Mouse (Mus musculus) kidney, embryonic 15.5 days (tissue): ENCODE measurements around the gene Pdcd1lg2. TPM values are rescaled to one million over a fixed set of nuclear protein-coding genes. Genes with fewer than 3 reads are reported as not detected.

ENCODE experiments used
- ATAC-seq: fragments of 200-750 bp; cut with Nextera tagmentation; replicated peaks from 2 replicates; pipeline ENCODE4 v1.8.0; 2017; ENCODE audit warnings: moderate TSS enrichment; ENCODE audit not compliant: low FRiP score
- H3K27ac ChIP-seq: fragments of 300-500 bp; sonication (generic); 2 replicates; pipeline ENCODE4 v1.5.1; 2015; ENCODE audit warnings: mild to moderate bottlenecking, inconsistent platforms
- H3K27me3 ChIP-seq: fragments of 300-500 bp; sonication (generic); 2 replicates; pipeline ENCODE4 v1.6.1; 2015; ENCODE audit warnings: inconsistent platforms
- H3K36me3 ChIP-seq: fragments of 300-500 bp; sonication (generic); 2 replicates; pipeline ENCODE4 v1.6.1; 2015; ENCODE audit warnings: inconsistent platforms
- H3K4me1 ChIP-seq: fragments of 300-500 bp; sonication (generic); 2 replicates; pipeline ENCODE4 v1.6.1; 2015; ENCODE audit warnings: inconsistent platforms
- H3K4me2 ChIP-seq: fragments of 300-500 bp; sonication (generic); 2 replicates; pipeline ENCODE4 v1.6.1; 2015; ENCODE audit warnings: moderate library complexity, mild to moderate bottlenecking, inconsistent platforms
- H3K4me3 ChIP-seq: fragments of 300-500 bp; sonication (generic); replicated peaks from 2 replicates; pipeline ENCODE4 v1.5.1; 2015; ENCODE audit warnings: mild to moderate bottlenecking, inconsistent platforms
- H3K9ac ChIP-seq: fragments of 300-500 bp; sonication (generic); 2 replicates; pipeline ENCODE4 v1.6.1; 2015; ENCODE audit warnings: mild to moderate bottlenecking, inconsistent platforms
- H3K9me3 ChIP-seq: fragments of 300-500 bp; sonication (generic); replicated peaks from 2 replicates; pipeline ENCODE4 v1.6.1; 2016; ENCODE audit warnings: inconsistent platforms
- WGBS: fragments of 180-500 bp; shearing (Covaris S2); methylation state at CpG from one replicate; pipeline ENCODE4 v1.1.7; 2015; ENCODE audit warnings: mixed read lengths; 5-methylcytosine and 5-hydroxymethylcytosine counted together
- polyA plus RNA-seq: library from polyadenylated mRNA; unstranded; fragments of >200 nt; fragmentation: Nextera tagmentation; extraction: Ambion mirVana; gene quantifications from 2 replicates; pipeline ENCODE4 v1.2.1, GENCODE M21; 2015

Pdcd1lg2 gene
- polyA plus RNA-seq, 1 experiment from 2014 or later = not detected

- Histone ChIP-seq H3K9me3 (no peaks in the 10 kb centered on the region), H3K36me3 (no peaks in the 10 kb centered on the region), H3K9ac (no peak overlapping the region), H3K4me1 (no peaks in the 10 kb centered on the region), H3K4me3 (no peak overlapping the region), H3K4me2 (no peak overlapping the region), H3K27me3 (no peaks in the 10 kb centered on the region), H3K27ac (no peak overlapping the region)
- no peak for ATAC-seq
- 81% methylated on average over 3 of the region's 3 CpGs for WGBS
Observed at GRCm38 (mm10) chr19:29430516-29430915, 19.8 kb downstream of the Pdcd1lg2 start.

GRCm38 (mm10) chr19:29430953-29431352, 20.2 kb downstream of the Pdcd1lg2 start:
- H3K9ac ChIP-seq = no peak overlapping the region
- WGBS = 71% methylated on average over 3 of the region's 3 CpGs
- no peaks in the 10 kb centered on the region for H3K4me1 ChIP-seq
- H3K9me3 ChIP-seq = no peaks in the 10 kb centered on the region
- H3K27ac ChIP-seq = no peak overlapping the region
- no peaks in the 10 kb centered on the region for H3K36me3 ChIP-seq
- ATAC-seq = no peak
- H3K4me3 ChIP-seq = no peak overlapping the region
- no peak overlapping the region for H3K4me2 ChIP-seq
- H3K27me3 ChIP-seq = no peaks in the 10 kb centered on the region

- no peaks in the 10 kb centered on the region for H3K36me3 ChIP-seq
- H3K4me1 ChIP-seq = no peaks in the 10 kb centered on the region
- 85% methylated on average over 18 of the region's 18 CpGs for WGBS
- H3K9me3 ChIP-seq = no peaks in the 10 kb centered on the region
- no peak overlapping the region for H3K4me3 ChIP-seq
- no peak overlapping the region for H3K4me2 ChIP-seq
- no peak overlapping the region for H3K9ac ChIP-seq
- no peak overlapping the region for H3K27ac ChIP-seq
- no peaks in the 10 kb centered on the region for H3K27me3 ChIP-seq
- ATAC-seq = no peak
Observed at GRCm38 (mm10) chr19:29436793-29437479, 26.2 kb downstream of the Pdcd1lg2 start.

- Histone ChIP-seq H3K4me2 (no peak overlapping the region), H3K27me3 (no peaks in the 10 kb centered on the region), H3K36me3 (no peaks in the 10 kb centered on the region), H3K9ac (no peak overlapping the region), H3K4me3 (no peak overlapping the region), H3K27ac (no peak overlapping the region), H3K9me3 (no peaks in the 10 kb centered on the region), H3K4me1 (no peaks in the 10 kb centered on the region)
- no peak for ATAC-seq
- 96% methylated on average over 1 of the region's 1 CpGs for WGBS
Observed at GRCm38 (mm10) chr19:29437849-29438248, 27.1 kb downstream of the Pdcd1lg2 start.

GRCm38 (mm10) chr19:29439242-29439641, 28.5 kb downstream of the Pdcd1lg2 start:
- no peak for ATAC-seq
- Histone ChIP-seq H3K9ac (no peak overlapping the region), H3K4me3 (no peak overlapping the region), H3K4me1 (no peaks in the 10 kb centered on the region), H3K4me2 (no peak overlapping the region), H3K27ac (no peak overlapping the region), H3K36me3 (no peaks in the 10 kb centered on the region), H3K27me3 (no peaks in the 10 kb centered on the region), H3K9me3 (no peaks in the 10 kb centered on the region)
- 85% methylated on average over 3 of the region's 3 CpGs for WGBS

- Histone ChIP-seq H3K4me3 (no peak overlapping the region), H3K27me3 (no peaks in the 10 kb centered on the region), H3K4me2 (no peak overlapping the region), H3K9ac (no peak overlapping the region), H3K27ac (no peak overlapping the region), H3K36me3 (no peaks in the 10 kb centered on the region), H3K4me1 (no peaks in the 10 kb centered on the region), H3K9me3 (no peaks in the 10 kb centered on the region)
- WGBS = 87% methylated on average over 2 of the region's 2 CpGs
- ATAC-seq = no peak
Observed at GRCm38 (mm10) chr19:29442492-29442891, 31.8 kb downstream of the Pdcd1lg2 start.

GRCm38 (mm10) chr19:29444364-29444763, 33.6 kb downstream of the Pdcd1lg2 start:
- Histone ChIP-seq H3K36me3 (no peaks in the 10 kb centered on the region), H3K9ac (no peak overlapping the region), H3K4me3 (no peak overlapping the region), H3K27ac (no peak overlapping the region), H3K4me2 (no peak overlapping the region), H3K9me3 (no peaks in the 10 kb centered on the region), H3K27me3 (no peaks in the 10 kb centered on the region), H3K4me1 (no peaks in the 10 kb centered on the region)
- 88% methylated on average over 3 of the region's 3 CpGs for WGBS
- no peak for ATAC-seq

- no peaks in the 10 kb centered on the region for H3K36me3 ChIP-seq
- no peaks in the 10 kb centered on the region for H3K9me3 ChIP-seq
- no peaks in the 10 kb centered on the region for H3K4me1 ChIP-seq
- H3K4me2 ChIP-seq = no peak overlapping the region
- H3K27me3 ChIP-seq = no peaks in the 10 kb centered on the region
- no peak overlapping the region for H3K9ac ChIP-seq
- no peak overlapping the region for H3K4me3 ChIP-seq
- no peak for ATAC-seq
- no peak overlapping the region for H3K27ac ChIP-seq
- WGBS = 78% methylated on average over 1 of the region's 1 CpGs
Observed at GRCm38 (mm10) chr19:29448373-29448772, 37.7 kb downstream of the Pdcd1lg2 start.

- Histone ChIP-seq H3K4me1 (no peaks in the 10 kb centered on the region), H3K4me3 (no peak overlapping the region), H3K4me2 (no peak overlapping the region), H3K27me3 (no peaks in the 10 kb centered on the region), H3K9ac (no peak overlapping the region), H3K9me3 (no peaks in the 10 kb centered on the region), H3K27ac (no peak overlapping the region), H3K36me3 (no peaks in the 10 kb centered on the region)
- 77% methylated on average over 8 of the region's 8 CpGs for WGBS
- ATAC-seq = no peak
Observed at GRCm38 (mm10) chr19:29450376-29450775, 39.7 kb downstream of the Pdcd1lg2 start.

- Histone ChIP-seq H3K36me3 (no peaks in the 10 kb centered on the region), H3K9me3 (no peaks in the 10 kb centered on the region), H3K4me2 (no peak overlapping the region), H3K4me1 (no peaks in the 10 kb centered on the region), H3K4me3 (no peak overlapping the region), H3K27me3 (no peaks in the 10 kb centered on the region), H3K9ac (no peak overlapping the region), H3K27ac (no peak overlapping the region)
- ATAC-seq = no peak
- WGBS = 78% methylated on average over 10 of the region's 10 CpGs
Observed at GRCm38 (mm10) chr19:29454141-29454601, 43.5 kb downstream of the Pdcd1lg2 start.

- no peaks in the 10 kb centered on the region for H3K4me1 ChIP-seq
- H3K36me3 ChIP-seq = no peaks in the 10 kb centered on the region
- no peak overlapping the region for H3K4me2 ChIP-seq
- no peaks in the 10 kb centered on the region for H3K9me3 ChIP-seq
- H3K27ac ChIP-seq = no peak overlapping the region
- no peak for ATAC-seq
- WGBS = 89% methylated on average over 1 of the region's 1 CpGs
- H3K4me3 ChIP-seq = no peak overlapping the region
- no peak overlapping the region for H3K9ac ChIP-seq
- H3K27me3 ChIP-seq = no peaks in the 10 kb centered on the region
Observed at GRCm38 (mm10) chr19:29455156-29455555, 44.4 kb downstream of the Pdcd1lg2 start.

- H3K9ac ChIP-seq = no peak overlapping the region
- H3K27me3 ChIP-seq = no peaks in the 10 kb centered on the region
- no peak overlapping the region for H3K27ac ChIP-seq
- no peaks in the 10 kb centered on the region for H3K9me3 ChIP-seq
- 90% methylated on average over 1 of the region's 1 CpGs for WGBS
- no peak overlapping the region for H3K4me2 ChIP-seq
- no peaks in the 10 kb centered on the region for H3K4me1 ChIP-seq
- H3K4me3 ChIP-seq = no peak overlapping the region
- no peak for ATAC-seq
- H3K36me3 ChIP-seq = no peaks in the 10 kb centered on the region
Observed at GRCm38 (mm10) chr19:29457982-29458381, 47.3 kb downstream of the Pdcd1lg2 start.

- Histone ChIP-seq H3K36me3 (no peaks in the 10 kb centered on the region), H3K27ac (no peak overlapping the region), H3K4me3 (no peak overlapping the region), H3K9me3 (no peaks in the 10 kb centered on the region), H3K9ac (no peak overlapping the region), H3K4me2 (no peak overlapping the region), H3K27me3 (no peaks in the 10 kb centered on the region), H3K4me1 (no peaks in the 10 kb centered on the region)
- ATAC-seq = no peak
- WGBS = 52% methylated on average over 4 of the region's 4 CpGs
Observed at GRCm38 (mm10) chr19:29462462-29462861, 51.7 kb downstream of the Pdcd1lg2 start.
